Mouse (Mus musculus): Measurements from ENCODE around the gene Rpl10-ps3. TPM values are rescaled to one million over a fixed set of nuclear protein-coding genes. Genes with fewer than 3 reads are reported as not detected.

Gene Rpl10-ps3
- polyA plus RNA-seq (2015; fragmentation: Nextera tagmentation; extraction: Ambion mirVana): 237 and 457 TPM in 2 replicates

- no peak within 1 kb of the TSS for H3K9ac ChIP-seq (ENCODE audit: low read length)
- 93% methylated on average over 10 of the region's 13 CpGs for WGBS
- no peaks in the 10 kb centered on the region for H3K27me3 ChIP-seq (ENCODE audit: control insufficient read depth, insufficient read depth, low read depth, low read length)
- H3K36me3 ChIP-seq (ENCODE audit: control insufficient read depth, insufficient read depth, low read length): no peaks in the 10 kb centered on the region
- no peak within 1 kb of the TSS for H3K4me2 ChIP-seq (ENCODE audit: low read depth, low read length)
- no peak within 1 kb of the TSS for H3K27ac ChIP-seq (ENCODE audit: low read length)
- H3K9me3 ChIP-seq (ENCODE audit: control insufficient read depth, low read length): no peaks in the 10 kb centered on the region
- H3K4me3 ChIP-seq (ENCODE audit: low read length): no peak within 1 kb of the TSS
- ATAC-seq (ENCODE audit: low read depth): no peak
- no peaks in the 10 kb centered on the region for H3K4me1 ChIP-seq (replicated peaks; ENCODE audit: control insufficient read depth, insufficient read depth, low read length)
Measured at GRCm38 (mm10) chr9:50344868-50345267, at the start of gene Rpl10-ps3. TSS of gene Rpl10-ps3 (minus strand) at chr9:50344968.

- Histone ChIP-seq H3K27me3 (ENCODE audit: control insufficient read depth, insufficient read depth, low read depth, low read length) (no peaks in the 10 kb centered on the region), H3K4me2 (ENCODE audit: low read depth, low read length) (no peak overlapping the region), H3K27ac (ENCODE audit: low read length) (no peak overlapping the region), H3K9me3 (ENCODE audit: control insufficient read depth, low read length) (peaks cover 3% of the 10 kb centered on the region; the same call in 1 of the 2 replicates), H3K4me3 (ENCODE audit: low read length) (no peak overlapping the region), H3K4me1 (replicated peaks; ENCODE audit: control insufficient read depth, insufficient read depth, low read length) (no peaks in the 10 kb centered on the region), H3K36me3 (ENCODE audit: control insufficient read depth, insufficient read depth, low read length) (no peaks in the 10 kb centered on the region), H3K9ac (ENCODE audit: low read length) (no peak overlapping the region)
- WGBS: 58% methylated on average over 6 of the region's 6 CpGs
- no peak for ATAC-seq (ENCODE audit: low read depth)
Measured at GRCm38 (mm10) chr9:50375598-50375997, 30.8 kb upstream of the Rpl10-ps3 start.

GRCm38 (mm10) chr9:50374666-50375065 lies 29.9 kb upstream of the Rpl10-ps3 start:
- 70% methylated on average over 5 of the region's 5 CpGs for WGBS

GRCm38 (mm10) chr9:50368551-50369297 lies 24.0 kb upstream of the Rpl10-ps3 start:
- peak; percentile 43; the same call in 1 of the 2 replicates for ATAC-seq (ENCODE audit: low read depth)
- H3K4me2 ChIP-seq (ENCODE audit: low read depth, low read length): no peak overlapping the region
- H3K9ac ChIP-seq (ENCODE audit: low read length): no peak overlapping the region
- no peaks in the 10 kb centered on the region for H3K36me3 ChIP-seq (ENCODE audit: control insufficient read depth, insufficient read depth, low read length)
- no peak overlapping the region for H3K4me3 ChIP-seq (ENCODE audit: low read length)
- H3K27ac ChIP-seq (ENCODE audit: low read length): no peak overlapping the region
- H3K4me1 ChIP-seq (replicated peaks; ENCODE audit: control insufficient read depth, insufficient read depth, low read length): peaks cover 2% of the 10 kb centered on the region; the same call in 1 of the 2 replicates
- H3K9me3 ChIP-seq (ENCODE audit: control insufficient read depth, low read length): no peaks in the 10 kb centered on the region
- no peaks in the 10 kb centered on the region for H3K27me3 ChIP-seq (ENCODE audit: control insufficient read depth, insufficient read depth, low read depth, low read length)
- 56% methylated on average over 8 of the region's 8 CpGs for WGBS

More at GRCm38 (mm10) chr9:50374666-50375065, 29.9 kb upstream of the Rpl10-ps3 start:
- ATAC-seq (ENCODE audit: low read depth): no peak
- H3K4me2 ChIP-seq (ENCODE audit: low read depth, low read length): no peak overlapping the region
- H3K9me3 ChIP-seq (ENCODE audit: control insufficient read depth, low read length): peaks cover 3% of the 10 kb centered on the region; the same call in 1 of the 2 replicates
- H3K27me3 ChIP-seq (ENCODE audit: control insufficient read depth, insufficient read depth, low read depth, low read length): no peaks in the 10 kb centered on the region
- H3K9ac ChIP-seq (ENCODE audit: low read length): no peak overlapping the region
- H3K4me1 ChIP-seq (replicated peaks; ENCODE audit: control insufficient read depth, insufficient read depth, low read length): no peaks in the 10 kb centered on the region
- H3K27ac ChIP-seq (ENCODE audit: low read length): no peak overlapping the region
- H3K4me3 ChIP-seq (ENCODE audit: low read length): no peak overlapping the region
- no peaks in the 10 kb centered on the region for H3K36me3 ChIP-seq (ENCODE audit: control insufficient read depth, insufficient read depth, low read length)

- Histone ChIP-seq H3K4me3 (ENCODE audit: low read length) (no peak overlapping the region), H3K27me3 (ENCODE audit: control insufficient read depth, insufficient read depth, low read depth, low read length) (no peaks in the 10 kb centered on the region), H3K9ac (ENCODE audit: low read length) (no peak overlapping the region), H3K9me3 (ENCODE audit: control insufficient read depth, low read length) (no peaks in the 10 kb centered on the region), H3K36me3 (ENCODE audit: control insufficient read depth, insufficient read depth, low read length) (no peaks in the 10 kb centered on the region), H3K4me2 (ENCODE audit: low read depth, low read length) (no peak overlapping the region), H3K27ac (ENCODE audit: low read length) (no peak overlapping the region), H3K4me1 (replicated peaks; ENCODE audit: control insufficient read depth, insufficient read depth, low read length) (peaks cover 2% of the 10 kb centered on the region; the same call in 1 of the 2 replicates)
- WGBS: 46% methylated on average over 11 of the region's 11 CpGs
- ATAC-seq (ENCODE audit: low read depth): no peak
Measured at GRCm38 (mm10) chr9:50365059-50365780, 20.5 kb upstream of the Rpl10-ps3 start.

- no peak for ATAC-seq (ENCODE audit: low read depth)
- Histone ChIP-seq H3K27ac (ENCODE audit: low read length) (no peak overlapping the region), H3K4me1 (replicated peaks; ENCODE audit: control insufficient read depth, insufficient read depth, low read length) (peaks cover 2% of the 10 kb centered on the region; the same call in 1 of the 2 replicates), H3K4me2 (ENCODE audit: low read depth, low read length) (no peak overlapping the region), H3K9ac (ENCODE audit: low read length) (no peak overlapping the region), H3K36me3 (ENCODE audit: control insufficient read depth, insufficient read depth, low read length) (no peaks in the 10 kb centered on the region), H3K9me3 (ENCODE audit: control insufficient read depth, low read length) (no peaks in the 10 kb centered on the region), H3K27me3 (ENCODE audit: control insufficient read depth, insufficient read depth, low read depth, low read length) (no peaks in the 10 kb centered on the region), H3K4me3 (ENCODE audit: low read length) (no peak overlapping the region)
- WGBS: 55% methylated on average over 2 of the region's 2 CpGs
Measured at GRCm38 (mm10) chr9:50363962-50364361, 19.2 kb upstream of the Rpl10-ps3 start.

GRCm38 (mm10) chr9:50363259-50363658 lies 18.5 kb upstream of the Rpl10-ps3 start:
- no peaks in the 10 kb centered on the region for H3K36me3 ChIP-seq (ENCODE audit: control insufficient read depth, insufficient read depth, low read length)
- no peak for ATAC-seq (ENCODE audit: low read depth)
- H3K9me3 ChIP-seq (ENCODE audit: control insufficient read depth, low read length): no peaks in the 10 kb centered on the region
- 64% methylated on average over 5 of the region's 5 CpGs for WGBS
- H3K4me3 ChIP-seq (ENCODE audit: low read length): no peak overlapping the region
- H3K27me3 ChIP-seq (ENCODE audit: control insufficient read depth, insufficient read depth, low read depth, low read length): no peaks in the 10 kb centered on the region
- no peak overlapping the region for H3K27ac ChIP-seq (ENCODE audit: low read length)
- H3K9ac ChIP-seq (ENCODE audit: low read length): no peak overlapping the region
- no peaks in the 10 kb centered on the region for H3K4me1 ChIP-seq (replicated peaks; ENCODE audit: control insufficient read depth, insufficient read depth, low read length)
- no peak overlapping the region for H3K4me2 ChIP-seq (ENCODE audit: low read depth, low read length)

- H3K9ac ChIP-seq (ENCODE audit: low read length): no peak overlapping the region
- H3K27me3 ChIP-seq (ENCODE audit: control insufficient read depth, insufficient read depth, low read depth, low read length): no peaks in the 10 kb centered on the region
- no peaks in the 10 kb centered on the region for H3K36me3 ChIP-seq (ENCODE audit: control insufficient read depth, insufficient read depth, low read length)
- no peak overlapping the region for H3K4me2 ChIP-seq (ENCODE audit: low read depth, low read length)
- ATAC-seq (ENCODE audit: low read depth): no peak
- H3K27ac ChIP-seq (ENCODE audit: low read length): no peak overlapping the region
- H3K9me3 ChIP-seq (ENCODE audit: control insufficient read depth, low read length): no peaks in the 10 kb centered on the region
- 49% methylated on average over 3 of the region's 3 CpGs for WGBS
- H3K4me3 ChIP-seq (ENCODE audit: low read length): no peak overlapping the region
- no peaks in the 10 kb centered on the region for H3K4me1 ChIP-seq (replicated peaks; ENCODE audit: control insufficient read depth, insufficient read depth, low read length)
Measured at GRCm38 (mm10) chr9:50362556-50362955, 17.8 kb upstream of the Rpl10-ps3 start.

- H3K9me3 ChIP-seq (ENCODE audit: control insufficient read depth, low read length): no peaks in the 10 kb centered on the region
- H3K27ac ChIP-seq (ENCODE audit: low read length): no peak overlapping the region
- no peaks in the 10 kb centered on the region for H3K36me3 ChIP-seq (ENCODE audit: control insufficient read depth, insufficient read depth, low read length)
- H3K4me1 ChIP-seq (replicated peaks; ENCODE audit: control insufficient read depth, insufficient read depth, low read length): no peaks in the 10 kb centered on the region
- WGBS: 59% methylated on average over 3 of the region's 3 CpGs
- no peak overlapping the region for H3K9ac ChIP-seq (ENCODE audit: low read length)
- no peaks in the 10 kb centered on the region for H3K27me3 ChIP-seq (ENCODE audit: control insufficient read depth, insufficient read depth, low read depth, low read length)
- no peak overlapping the region for H3K4me3 ChIP-seq (ENCODE audit: low read length)
- no peak overlapping the region for H3K4me2 ChIP-seq (ENCODE audit: low read depth, low read length)
- ATAC-seq (ENCODE audit: low read depth): no peak
Measured at GRCm38 (mm10) chr9:50360370-50360769, 15.6 kb upstream of the Rpl10-ps3 start.

Data from lung, embryonic 16.5 days (tissue).